Mouse (Mus musculus) liver, embryonic 15.5 days (tissue): ENCODE measurements around the gene Cacng2. TPM values are rescaled to one million over a fixed set of nuclear protein-coding genes. Genes with fewer than 3 reads are reported as not detected.

Experiments
- ATAC-seq: fragments of 200-750 bp; cut with Nextera tagmentation; 2 replicates; pipeline ENCODE4 v1.8.0; 2017; ENCODE audit warnings: moderate number of reproducible peaks, mild to moderate bottlenecking, moderate library complexity; ENCODE audit not compliant: insufficient read depth
- H3K27ac ChIP-seq: fragments of 300-500 bp; sonication (generic); replicated peaks from 2 replicates; pipeline ENCODE4 v1.5.1; 2015; ENCODE audit warnings: mild to moderate bottlenecking, inconsistent platforms
- H3K27me3 ChIP-seq: fragments of 300-500 bp; sonication (generic); 2 replicates; pipeline ENCODE4 v1.6.1; 2015; ENCODE audit warnings: mild to moderate bottlenecking, inconsistent platforms
- H3K36me3 ChIP-seq: fragments of 300-500 bp; sonication (generic); replicated peaks from 2 replicates; pipeline ENCODE4 v1.6.1; 2015; ENCODE audit warnings: moderate library complexity, mild to moderate bottlenecking, inconsistent platforms
- H3K4me1 ChIP-seq: fragments of 300-500 bp; sonication (generic); replicated peaks from 2 replicates; pipeline ENCODE4 v1.6.1; 2015; ENCODE audit warnings: inconsistent platforms
- H3K4me2 ChIP-seq: fragments of 300-500 bp; sonication (generic); 2 replicates; pipeline ENCODE4 v1.6.1; 2015; ENCODE audit warnings: moderate library complexity, mild to moderate bottlenecking, inconsistent platforms
- H3K4me3 ChIP-seq: fragments of 300-500 bp; sonication (generic); replicated peaks from 2 replicates; pipeline ENCODE4 v1.5.1; 2015; ENCODE audit warnings: mild to moderate bottlenecking, inconsistent platforms
- H3K9ac ChIP-seq: fragments of 300-500 bp; sonication (generic); 2 replicates; pipeline ENCODE4 v1.6.1; 2015; ENCODE audit warnings: moderate library complexity, mild to moderate bottlenecking, inconsistent platforms
- H3K9me3 ChIP-seq: fragments of 300-500 bp; sonication (generic); replicated peaks from 2 replicates; pipeline ENCODE4 v1.6.1; 2016; ENCODE audit warnings: inconsistent platforms
- WGBS: fragments of 180-500 bp; shearing (Covaris S2); methylation state at CpG from one replicate; pipeline ENCODE4 v1.1.7; 2015; ENCODE audit warnings: mixed read lengths; ENCODE audit not compliant: insufficient replicate concordance; 5-methylcytosine and 5-hydroxymethylcytosine counted together
- polyA plus RNA-seq: library from polyadenylated mRNA; unstranded; fragments of >200 nt; fragmentation: Nextera tagmentation; extraction: Ambion mirVana; gene quantifications from 2 replicates; pipeline ENCODE4 v1.2.1, GENCODE M21; 2015

The Cacng2 gene
- polyA plus RNA-seq, 1 experiment from 2014 or later: not detected

GRCm38 (mm10) chr15:77952921-77953320 is 166.9 kb downstream of the Cacng2 start:
- H3K9me3 ChIP-seq: no peaks in the 10 kb centered on the region
- H3K4me3 ChIP-seq: no peak overlapping the region
- no peak overlapping the region for H3K4me2 ChIP-seq
- WGBS: 75% methylated on average over 3 of the region's 3 CpGs
- peaks cover 28% of the 10 kb centered on the region for H3K4me1 ChIP-seq
- H3K36me3 ChIP-seq: peaks cover 2% of the 10 kb centered on the region; the same call in 1 of the 2 replicates
- H3K27me3 ChIP-seq: peaks cover 35% of the 10 kb centered on the region
- H3K9ac ChIP-seq: no peak overlapping the region
- H3K27ac ChIP-seq: no peak overlapping the region
- ATAC-seq: no peak

GRCm38 (mm10) chr15:77949061-77949460 is 170.8 kb downstream of the Cacng2 start:
- no peak for ATAC-seq
- no peaks in the 10 kb centered on the region for H3K36me3 ChIP-seq
- peaks cover 2% of the 10 kb centered on the region; the same call in 1 of the 2 replicates for H3K27me3 ChIP-seq
- 0 out of 2 replicates have a peak, but pooled peaks cover 5% of the 10 kb centered on the region for H3K4me1 ChIP-seq
- WGBS: 74% methylated on average over 7 of the region's 7 CpGs
- no peak overlapping the region for H3K9ac ChIP-seq
- no peaks in the 10 kb centered on the region for H3K9me3 ChIP-seq
- H3K4me3 ChIP-seq: no peak overlapping the region
- no peak overlapping the region for H3K4me2 ChIP-seq
- H3K27ac ChIP-seq: no peak overlapping the region

GRCm38 (mm10) chr15:77945711-77946110 is 174.1 kb downstream of the Cacng2 start:
- ATAC-seq: no peak; the same call in 1 of the 2 replicates
- H3K9me3 ChIP-seq: no peaks in the 10 kb centered on the region
- H3K4me1 ChIP-seq: 0 out of 2 replicates have a peak, but pooled peaks cover 5% of the 10 kb centered on the region
- H3K4me2 ChIP-seq: no peak overlapping the region
- no peak overlapping the region for H3K9ac ChIP-seq
- H3K27ac ChIP-seq: no peak overlapping the region
- 43% methylated on average over 4 of the region's 4 CpGs for WGBS
- no peaks in the 10 kb centered on the region for H3K27me3 ChIP-seq
- no peak overlapping the region for H3K4me3 ChIP-seq
- H3K36me3 ChIP-seq: no peaks in the 10 kb centered on the region

Other genes starting within 250 kb of the Cacng2 start
- 185 and 208 TPM in 2 replicates for gene Txn2, start 191.0 kb downstream of the Cacng2 start, polyA plus RNA-seq
- 1.1 and 1.4 TPM in 2 replicates for gene Foxred2, start 163.3 kb downstream of the Cacng2 start, polyA plus RNA-seq
- 139 and 142 TPM in 2 replicates for gene Eif3d, start 149.2 kb downstream of the Cacng2 start, polyA plus RNA-seq
- gene Ift27, start 54.1 kb upstream of the Cacng2 start, polyA plus RNA-seq: 31.5 and 34.0 TPM in 2 replicates
- not detected in 2 replicates for gene Pvalb, start 86.4 kb upstream of the Cacng2 start, polyA plus RNA-seq
- gene Ncf4, start 124.8 kb upstream of the Cacng2 start, polyA plus RNA-seq: 46.6 and 47.6 TPM in 2 replicates
- gene Csf2rb2, start 185.7 kb upstream of the Cacng2 start, polyA plus RNA-seq: 1.4 and 1.5 TPM in 2 replicates
- gene Csf2rb, start 205.7 kb upstream of the Cacng2 start, polyA plus RNA-seq: 7.2 and 7.4 TPM in 2 replicates